Mouse (Mus musculus): ENCODE measurements around the gene Cpvl.

DNA sequence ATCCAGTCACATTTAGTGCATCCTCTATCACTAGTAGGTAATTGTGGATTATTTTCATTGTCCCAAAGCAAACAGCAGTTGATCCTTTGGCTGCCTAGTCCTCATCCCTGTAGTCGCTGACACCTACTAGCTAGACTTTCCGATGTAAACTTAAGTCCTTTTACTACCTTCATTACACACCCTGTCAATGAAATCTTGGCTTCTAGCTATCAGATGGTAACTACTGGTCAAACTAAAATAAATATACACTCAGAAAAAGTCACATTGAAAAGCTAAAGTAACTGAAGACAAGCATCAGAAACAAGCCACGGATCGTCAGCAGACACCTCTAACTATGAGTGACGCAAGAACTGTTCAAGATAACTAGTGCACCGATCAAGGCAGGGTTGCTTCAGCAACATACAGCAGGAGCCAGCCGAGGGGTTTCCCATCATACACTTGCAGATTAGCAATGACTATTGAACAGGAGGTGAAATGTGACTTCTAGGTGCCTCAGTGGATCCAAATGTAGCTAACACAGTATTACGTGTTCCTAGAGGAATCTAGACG lies 103.5 kb downstream of the Cpvl start:
- no peak for TF ChIP-seq POLR2A (IDR thresholded peaks at IDR 0.05; ENCODE audit: insufficient read depth, low read depth, low read length)
- TF ChIP-seq CTCF (IDR thresholded peaks at IDR 0.05; ENCODE audit: insufficient read depth, low read depth, low read length): no peak

Measured in olfactory bulb, adult 2 months (tissue).